Mouse (Mus musculus) kidney, adult 2 months (tissue): ENCODE results near the gene Spata13. TPM values are rescaled to one million over a fixed set of nuclear protein-coding genes. Genes with fewer than 3 reads are reported as not detected.

Source experiments
- DNase-seq: peaks from one replicate; pipeline ENCODE4 v3.0.0; 2021
- H3K27ac ChIP-seq: fragments of 200-500 bp; 2 replicates; pipeline ENCODE4 v1.5.1; 2012; ENCODE audit warnings: low read depth, low read length, control low read depth, inconsistent platforms; ENCODE audit not compliant: insufficient read depth
- H3K27me3 ChIP-seq: fragments of 200-500 bp; replicated peaks from 2 replicates; pipeline ENCODE4 v1.6.1; 2012; ENCODE audit warnings: mild to moderate bottlenecking, moderate library complexity, low read length, inconsistent platforms; ENCODE audit not compliant: control insufficient read depth, insufficient read depth
- H3K36me3 ChIP-seq: fragments of 200-500 bp; 2 replicates; pipeline ENCODE4 v1.6.1; 2012; ENCODE audit warnings: mild to moderate bottlenecking, moderate library complexity, low read length, inconsistent platforms; ENCODE audit not compliant: control insufficient read depth, insufficient read depth
- H3K4me1 ChIP-seq: fragments of 200-500 bp; 2 replicates; pipeline ENCODE4 v1.6.1; 2011; ENCODE audit warnings: low read length; ENCODE audit not compliant: control insufficient read depth, insufficient read depth
- H3K4me3 ChIP-seq: fragments of 200-500 bp; 2 replicates; pipeline ENCODE4 v1.5.1; 2011; ENCODE audit warnings: mild to moderate bottlenecking, low read depth, low read length, control low read depth; ENCODE audit not compliant: insufficient read depth
- CTCF ChIP-seq: fragments of 200-500 bp; conservative IDR thresholded peaks from 2 replicates; pipeline ENCODE4 v1.5.1; 2011; ENCODE audit warnings: low read depth, mild to moderate bottlenecking, control low read depth, low read length, moderate library complexity, mixed read lengths; ENCODE audit not compliant: insufficient read depth, insufficient read length
- POLR2A ChIP-seq: fragments of 200-500 bp; IDR thresholded peaks from one replicate; pipeline ENCODE4 v1.6.1; 2011; ENCODE audit warnings: low read depth, low read length, control low read depth
- WGBS: fragments of 180-500 bp; shearing (Covaris S2); methylation state at CpG from one replicate; pipeline ENCODE4 v1.1.7; 2018; 5-methylcytosine and 5-hydroxymethylcytosine counted together
- polyA plus RNA-seq: library from polyadenylated mRNA; depleted of rRNA; stranded (reverse); fragments of >200 nt; gene quantifications from 2 replicates; pipeline ENCODE4 v1.2.3, GENCODE M21; 2012

Spata13 gene
- polyA plus RNA-seq, 1 experiment: 24.1 TPM

- WGBS: 28% methylated on average over 7 of the region's 7 CpGs
- peak; percentile 82 for DNase-seq
- Histone ChIP-seq H3K4me1 (peaks cover 10% of the 10 kb centered on the region), H3K36me3 (no peaks in the 10 kb centered on the region), H3K27ac (no peak overlapping the region), H3K27me3 (no peaks in the 10 kb centered on the region), H3K4me3 (no peak overlapping the region)
- TF ChIP-seq CTCF: peak; percentile 88
- TF ChIP-seq POLR2A: no peak
Measured at GRCm38 (mm10) chr14:60688509-60689205, 54.9 kb downstream of the Spata13 start.

DNA sequence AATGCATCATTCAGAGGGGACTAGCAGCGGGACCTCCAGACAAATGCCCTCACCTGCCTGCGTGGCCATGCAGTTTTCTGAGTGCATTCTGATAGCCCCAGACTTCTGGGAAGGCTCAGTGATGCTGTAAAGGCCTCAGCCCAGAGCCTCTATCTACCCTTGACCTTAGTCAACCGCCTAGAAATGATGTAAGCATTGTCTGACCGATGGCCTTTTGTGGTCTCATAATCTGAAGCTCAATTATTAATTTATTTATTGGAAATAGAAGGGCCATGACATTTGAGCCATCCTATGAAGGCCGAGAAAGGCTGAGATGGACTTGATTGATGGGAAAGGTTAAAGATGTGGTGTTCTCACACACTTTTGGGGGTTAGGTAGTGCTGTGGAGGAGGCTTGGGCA is 56.0 kb downstream of the Spata13 start:
- 91% methylated on average over 5 of the region's 5 CpGs for WGBS
- Histone ChIP-seq H3K27me3 (no peaks in the 10 kb centered on the region), H3K27ac (no peak overlapping the region), H3K4me3 (no peak overlapping the region), H3K36me3 (no peaks in the 10 kb centered on the region), H3K4me1 (peaks cover 10% of the 10 kb centered on the region)
- no peak for DNase-seq
- TF ChIP-seq CTCF: no peak
- no peak for TF ChIP-seq POLR2A

DNA sequence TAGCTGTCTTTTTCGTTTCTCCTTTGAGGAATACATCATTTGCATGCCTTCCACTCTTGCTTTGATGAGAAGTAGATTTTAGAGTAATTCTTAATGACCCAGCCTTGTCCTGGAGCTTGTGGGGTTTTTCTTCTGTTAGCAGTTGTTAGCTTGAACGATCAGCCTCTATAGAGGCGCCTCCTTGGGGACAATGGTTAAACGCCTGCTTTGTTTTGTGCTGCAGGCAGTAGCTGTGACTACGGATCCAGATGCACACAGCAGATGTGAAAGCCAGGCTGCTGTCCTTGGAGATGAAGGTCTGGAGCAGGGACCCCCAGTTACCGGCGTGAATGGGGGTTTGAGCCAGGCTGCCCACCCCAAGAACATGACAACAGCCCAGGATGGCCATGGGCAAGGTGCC is 56.8 kb downstream of the Spata13 start:
- DNase-seq: no peak
- no peak for TF ChIP-seq POLR2A
- no peak for TF ChIP-seq CTCF
- no peak overlapping the region for H3K4me3 ChIP-seq
- H3K36me3 ChIP-seq: no peaks in the 10 kb centered on the region
- WGBS: 85% methylated on average over 7 of the region's 7 CpGs
- H3K4me1 ChIP-seq: peaks cover 10% of the 10 kb centered on the region
- H3K27ac ChIP-seq: no peak overlapping the region
- H3K27me3 ChIP-seq: no peaks in the 10 kb centered on the region

DNA sequence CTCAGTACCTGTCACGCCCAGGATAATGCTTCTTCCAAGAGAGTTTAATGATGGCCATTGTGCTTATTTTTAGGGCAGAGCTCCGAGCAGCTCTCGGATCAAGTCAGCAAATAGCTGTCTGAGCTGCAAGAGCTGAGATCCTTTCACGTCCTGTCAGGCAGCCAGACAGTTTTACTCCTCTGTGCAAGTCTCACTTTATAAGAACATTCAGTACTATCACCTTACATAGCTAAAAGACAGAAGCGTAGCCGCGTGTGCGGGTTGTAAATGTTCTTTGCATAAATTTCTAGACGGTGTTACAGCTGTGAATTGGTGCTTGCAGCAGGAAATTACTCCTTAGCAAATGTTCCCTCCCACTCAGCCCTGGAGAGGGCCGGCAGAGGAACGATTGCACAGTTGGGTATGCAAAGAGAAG is 59.3 kb downstream of the Spata13 start:
- TF ChIP-seq CTCF: no peak
- TF ChIP-seq POLR2A: no peak
- 32% methylated on average over 11 of the region's 11 CpGs for WGBS
- H3K27ac ChIP-seq: no peak overlapping the region
- H3K36me3 ChIP-seq: no peaks in the 10 kb centered on the region
- H3K4me3 ChIP-seq: no peak overlapping the region
- no peak for DNase-seq
- H3K27me3 ChIP-seq: no peaks in the 10 kb centered on the region
- peaks cover 8% of the 10 kb centered on the region for H3K4me1 ChIP-seq

- Histone ChIP-seq H3K36me3 (no peaks in the 10 kb centered on the region), H3K27ac (no peak overlapping the region), H3K4me1 (0 out of 2 replicates have a peak, but pooled peaks cover 5% of the 10 kb centered on the region), H3K4me3 (no peak overlapping the region), H3K27me3 (no peaks in the 10 kb centered on the region)
- 35% methylated on average over 5 of the region's 5 CpGs for WGBS
- peak; percentile 48 for DNase-seq
- TF ChIP-seq POLR2A (no peak), CTCF (no peak)
Measured at GRCm38 (mm10) chr14:60693666-60694065, 59.9 kb downstream of the Spata13 start.

GRCm38 (mm10) chr14:60694215-60694997 is 60.6 kb downstream of the Spata13 start:
- TF ChIP-seq POLR2A (no peak), CTCF (peak; percentile 37; the same call in 1 of the 2 replicates)
- DNase-seq: peak; percentile 64
- H3K36me3 ChIP-seq: no peaks in the 10 kb centered on the region
- no peak overlapping the region for H3K27ac ChIP-seq
- H3K27me3 ChIP-seq: no peaks in the 10 kb centered on the region
- WGBS: 55% methylated on average over 14 of the region's 14 CpGs
- 0 out of 2 replicates have a peak, but pooled peaks cover 5% of the 10 kb centered on the region for H3K4me1 ChIP-seq
- H3K4me3 ChIP-seq: no peak overlapping the region

DNA sequence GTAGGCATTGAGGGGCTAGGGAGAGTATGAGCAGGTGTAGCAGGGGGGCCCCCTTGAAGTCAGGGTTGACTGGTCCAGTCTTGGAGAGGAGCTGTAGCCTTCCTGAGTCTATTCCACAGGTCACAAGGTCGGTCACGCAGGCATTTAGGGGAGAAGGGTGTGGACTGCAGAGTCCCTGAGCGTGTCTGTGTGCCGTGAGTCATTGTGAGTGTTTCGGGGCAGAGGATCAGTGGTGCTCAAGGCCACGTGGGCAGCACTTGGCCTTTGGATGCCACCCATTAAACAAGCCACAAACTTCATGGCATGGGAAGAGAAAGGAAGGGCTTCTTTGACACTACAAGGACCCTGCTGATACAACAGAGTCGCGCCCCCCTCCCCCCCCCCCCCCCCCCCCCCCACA is 63.5 kb downstream of the Spata13 start:
- no peak overlapping the region for H3K27ac ChIP-seq
- no peaks in the 10 kb centered on the region for H3K27me3 ChIP-seq
- DNase-seq: no peak
- H3K36me3 ChIP-seq: no peaks in the 10 kb centered on the region
- no peak overlapping the region for H3K4me3 ChIP-seq
- WGBS: 62% methylated on average over 8 of the region's 8 CpGs
- peaks cover 13% of the 10 kb centered on the region; the same call in 1 of the 2 replicates for H3K4me1 ChIP-seq
- TF ChIP-seq CTCF: no peak
- TF ChIP-seq POLR2A: no peak
